Mouse (Mus musculus) neural tube, embryonic 12.5 days (tissue): Measurements from ENCODE around the gene Slc13a3. TPM values are rescaled to one million over a fixed set of nuclear protein-coding genes. Genes with fewer than 3 reads are reported as not detected.

ENCODE experiments used
- ATAC-seq: fragments of 200-750 bp; cut with Nextera tagmentation; 2 replicates; pipeline ENCODE4 v1.8.0; 2017; ENCODE audit warnings: low read depth, mild to moderate bottlenecking, moderate TSS enrichment, moderate library complexity; ENCODE audit not compliant: low FRiP score
- H3K27ac ChIP-seq: fragments of 300-500 bp; sonication (generic); 2 replicates; pipeline ENCODE4 v1.5.1; 2016
- H3K27me3 ChIP-seq: fragments of 300-500 bp; sonication (generic); replicated peaks from 2 replicates; pipeline ENCODE4 v1.6.1; 2016; ENCODE audit warnings: mild to moderate bottlenecking
- H3K36me3 ChIP-seq: fragments of 300-500 bp; sonication (generic); 2 replicates; pipeline ENCODE4 v1.6.1; 2016; ENCODE audit warnings: mild to moderate bottlenecking
- H3K4me1 ChIP-seq: fragments of 300-500 bp; sonication (generic); 2 replicates; pipeline ENCODE4 v1.6.1; 2016
- H3K4me2 ChIP-seq: fragments of 300-500 bp; sonication (generic); replicated peaks from 2 replicates; pipeline ENCODE4 v1.6.1; 2016; ENCODE audit warnings: mild to moderate bottlenecking
- H3K4me3 ChIP-seq: fragments of 300-500 bp; sonication (generic); 2 replicates; pipeline ENCODE4 v1.5.1; 2016
- H3K9ac ChIP-seq: fragments of 300-500 bp; sonication (generic); 2 replicates; pipeline ENCODE4 v1.6.1; 2016; ENCODE audit warnings: mild to moderate bottlenecking
- H3K9me3 ChIP-seq: fragments of 300-500 bp; sonication (generic); 2 replicates; pipeline ENCODE4 v1.6.1; 2016; ENCODE audit warnings: mild to moderate bottlenecking
- WGBS: fragments of 180-500 bp; shearing (Covaris S2); methylation state at CpG from one replicate; pipeline ENCODE4 v1.1.7; 2016; 5-methylcytosine and 5-hydroxymethylcytosine counted together
- polyA plus RNA-seq: library from polyadenylated mRNA; unstranded; fragments of >200 nt; fragmentation: Nextera tagmentation; extraction: Ambion mirVana; gene quantifications from 2 replicates; pipeline ENCODE4 v1.2.1, GENCODE M21; 2016

Gene Slc13a3
- polyA plus RNA-seq, 1 experiment from 2014 or later = 0.55 TPM

DNA sequence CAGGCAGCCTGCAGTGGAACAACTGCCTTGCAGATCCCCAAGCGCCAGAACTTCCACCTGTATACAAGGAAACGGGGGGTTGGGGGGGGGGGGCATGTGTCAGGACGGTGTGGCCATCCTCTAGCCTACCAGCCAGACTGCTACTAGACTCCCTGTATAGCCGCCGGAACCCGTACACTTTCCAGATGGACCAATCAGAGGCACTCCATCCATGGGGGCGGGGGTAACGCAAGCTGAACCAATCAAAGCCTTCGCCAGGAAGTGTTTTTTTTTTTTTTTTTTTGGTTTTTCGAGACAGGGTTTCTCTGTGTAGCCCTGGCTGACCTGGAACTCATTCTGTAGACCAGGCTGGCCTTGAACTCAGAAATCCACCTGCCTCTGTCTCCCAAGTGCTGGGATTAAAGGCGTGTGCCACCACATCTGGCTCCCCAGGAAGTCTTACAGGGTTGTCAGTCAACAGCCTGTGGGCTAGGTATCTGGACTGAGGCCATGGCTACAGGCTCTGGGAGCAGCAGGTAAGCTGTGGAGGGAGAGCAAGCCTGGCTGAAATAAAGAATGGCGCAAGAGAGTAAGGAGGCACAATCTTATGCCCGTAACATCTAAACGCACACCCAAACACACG is 74.8 kb downstream of the Slc13a3 start:
- Histone ChIP-seq H3K9ac (no peak overlapping the region), H3K9me3 (no peaks in the 10 kb centered on the region), H3K4me1 (peaks cover 18% of the 10 kb centered on the region), H3K27ac (no peak overlapping the region), H3K4me2 (0 out of 2 replicates have a peak overlapping the region, but pooled peaks have one; percentile 20), H3K27me3 (no peaks in the 10 kb centered on the region), H3K36me3 (no peaks in the 10 kb centered on the region), H3K4me3 (no peak overlapping the region)
- ATAC-seq = no peak
- WGBS = 63% methylated on average over 14 of the region's 15 CpGs

DNA sequence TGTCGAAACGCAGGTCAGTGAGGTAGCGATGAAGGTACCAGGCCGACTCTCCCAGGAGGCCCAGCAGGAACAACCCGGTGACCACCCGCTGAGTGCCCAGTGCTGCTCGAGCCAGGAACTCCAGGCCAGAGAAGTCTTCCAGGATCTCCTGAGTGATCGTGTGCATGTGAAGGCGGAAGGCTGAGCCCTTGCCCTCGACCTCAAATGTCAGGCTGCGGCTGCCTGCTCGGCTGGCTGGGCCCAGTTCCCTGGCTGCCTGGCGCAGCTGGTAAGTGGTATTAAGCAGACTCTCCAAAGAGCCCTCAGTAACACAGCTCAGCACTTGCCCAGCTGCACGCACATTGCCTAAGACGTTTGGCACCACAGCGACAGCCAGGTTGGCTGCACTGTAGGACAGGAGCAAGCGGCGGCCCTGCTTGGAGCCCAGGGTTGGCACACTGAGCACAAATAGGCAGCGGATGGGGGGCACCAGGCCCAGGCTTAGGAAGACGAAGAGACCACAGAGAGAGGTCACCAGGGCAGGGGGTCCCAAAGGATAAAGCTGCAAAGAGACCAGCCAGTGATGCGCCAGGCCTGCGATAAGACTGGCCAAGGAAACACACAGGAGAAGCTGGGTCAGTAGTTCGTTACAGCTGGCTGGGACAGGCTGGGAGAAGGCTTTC is 75.4 kb downstream of the Slc13a3 start:
- 75% methylated on average over 23 of the region's 23 CpGs for WGBS
- Histone ChIP-seq H3K36me3 (no peaks in the 10 kb centered on the region), H3K4me2 (peak overlapping the region; percentile 20; the same call in 1 of the 2 replicates), H3K27me3 (no peaks in the 10 kb centered on the region), H3K9ac (no peak overlapping the region), H3K27ac (no peak overlapping the region), H3K9me3 (no peaks in the 10 kb centered on the region), H3K4me1 (peaks cover 18% of the 10 kb centered on the region), H3K4me3 (no peak overlapping the region)
- no peak for ATAC-seq

DNA sequence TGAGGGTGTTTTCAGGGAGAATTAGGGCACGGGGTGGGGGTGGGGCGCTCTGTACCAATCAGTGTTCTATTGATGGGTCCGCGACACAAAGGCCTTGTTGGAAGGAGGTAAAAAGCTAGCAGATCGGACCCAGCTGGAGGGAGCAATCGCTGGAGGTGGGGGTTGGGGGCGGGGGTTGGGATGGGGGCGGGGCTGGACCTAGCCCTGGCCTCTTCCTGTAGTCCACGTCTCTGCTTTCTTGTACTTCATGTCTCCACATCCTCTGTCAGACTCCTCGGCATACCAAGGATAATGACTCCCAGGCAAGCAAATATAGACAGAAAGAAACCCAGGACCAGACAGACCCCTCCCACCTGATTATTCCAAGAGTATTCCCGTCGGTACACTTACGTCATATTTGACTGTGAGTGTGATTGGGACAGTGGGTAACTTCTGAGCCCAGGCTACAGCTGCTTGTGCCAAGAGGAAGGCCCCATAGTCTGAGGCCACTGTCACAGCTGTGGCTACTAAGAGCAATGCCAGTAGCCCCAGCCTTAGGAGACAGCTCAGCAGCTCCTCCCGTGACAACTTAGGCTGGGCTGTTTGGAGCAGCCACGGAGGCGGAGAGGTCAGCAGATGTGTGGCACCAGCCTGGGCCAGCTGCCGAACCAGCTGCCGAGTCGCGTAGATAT is 76.1 kb downstream of the Slc13a3 start:
- Histone ChIP-seq H3K9ac (no peak overlapping the region), H3K4me1 (peaks cover 18% of the 10 kb centered on the region), H3K27me3 (no peaks in the 10 kb centered on the region), H3K4me3 (no peak overlapping the region), H3K36me3 (no peaks in the 10 kb centered on the region), H3K27ac (no peak overlapping the region), H3K9me3 (no peaks in the 10 kb centered on the region), H3K4me2 (no peak overlapping the region; the same call in 1 of the 2 replicates)
- peak; percentile 51; the same call in 1 of the 2 replicates for ATAC-seq
- 39% methylated on average over 20 of the region's 20 CpGs for WGBS

DNA sequence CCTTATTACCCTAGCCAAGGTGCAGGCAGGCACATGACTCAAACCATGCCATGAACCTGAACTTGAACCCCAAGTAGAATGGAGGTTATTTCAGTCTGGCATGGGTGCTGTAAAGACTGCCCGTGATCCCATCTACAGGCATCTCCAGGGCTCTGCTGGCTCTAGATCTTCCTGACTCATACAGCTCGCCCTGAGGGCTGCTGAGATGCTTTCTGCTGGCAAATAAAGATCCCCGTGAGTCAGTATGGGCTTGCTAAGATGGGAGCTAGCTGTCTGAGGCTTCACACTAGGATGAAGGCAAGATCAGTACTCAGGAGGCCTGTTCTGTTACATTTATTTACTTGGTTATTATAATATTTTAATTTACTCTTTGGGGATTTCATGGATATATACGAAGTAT is 80.9 kb downstream of the Slc13a3 start:
- 81% methylated on average over 4 of the region's 4 CpGs for WGBS
- Histone ChIP-seq H3K4me1 (peaks cover 8% of the 10 kb centered on the region), H3K4me2 (no peak overlapping the region), H3K27ac (no peak overlapping the region), H3K4me3 (no peak overlapping the region), H3K36me3 (no peaks in the 10 kb centered on the region), H3K27me3 (no peaks in the 10 kb centered on the region), H3K9me3 (no peaks in the 10 kb centered on the region), H3K9ac (no peak overlapping the region)
- ATAC-seq = no peak

DNA sequence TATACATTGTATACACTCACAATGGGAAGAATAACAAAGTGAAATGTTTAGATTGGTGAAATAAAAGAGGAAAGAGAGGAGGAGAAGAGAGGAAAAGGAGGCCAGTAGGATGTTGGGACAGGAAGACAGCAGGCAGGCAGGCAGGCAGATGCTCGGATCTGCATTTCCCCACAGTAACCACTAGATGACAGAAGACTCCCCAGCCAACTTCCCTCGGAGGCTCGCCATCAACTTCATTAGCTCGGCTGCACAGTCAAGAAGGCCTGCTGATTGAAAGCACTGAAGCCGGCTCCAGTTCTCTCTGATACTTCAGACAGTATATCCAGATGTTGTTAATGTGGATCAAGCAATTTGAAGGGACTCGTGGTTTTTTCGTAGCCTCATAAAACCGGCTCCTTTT is 81.5 kb downstream of the Slc13a3 start:
- no peak overlapping the region for H3K9ac ChIP-seq
- no peak for ATAC-seq
- no peak overlapping the region for H3K4me3 ChIP-seq
- H3K27me3 ChIP-seq = no peaks in the 10 kb centered on the region
- H3K27ac ChIP-seq = no peak overlapping the region
- no peaks in the 10 kb centered on the region for H3K9me3 ChIP-seq
- WGBS = 17% methylated on average over 8 of the region's 8 CpGs
- H3K4me2 ChIP-seq = no peak overlapping the region
- H3K36me3 ChIP-seq = no peaks in the 10 kb centered on the region
- peaks cover 7% of the 10 kb centered on the region for H3K4me1 ChIP-seq

DNA sequence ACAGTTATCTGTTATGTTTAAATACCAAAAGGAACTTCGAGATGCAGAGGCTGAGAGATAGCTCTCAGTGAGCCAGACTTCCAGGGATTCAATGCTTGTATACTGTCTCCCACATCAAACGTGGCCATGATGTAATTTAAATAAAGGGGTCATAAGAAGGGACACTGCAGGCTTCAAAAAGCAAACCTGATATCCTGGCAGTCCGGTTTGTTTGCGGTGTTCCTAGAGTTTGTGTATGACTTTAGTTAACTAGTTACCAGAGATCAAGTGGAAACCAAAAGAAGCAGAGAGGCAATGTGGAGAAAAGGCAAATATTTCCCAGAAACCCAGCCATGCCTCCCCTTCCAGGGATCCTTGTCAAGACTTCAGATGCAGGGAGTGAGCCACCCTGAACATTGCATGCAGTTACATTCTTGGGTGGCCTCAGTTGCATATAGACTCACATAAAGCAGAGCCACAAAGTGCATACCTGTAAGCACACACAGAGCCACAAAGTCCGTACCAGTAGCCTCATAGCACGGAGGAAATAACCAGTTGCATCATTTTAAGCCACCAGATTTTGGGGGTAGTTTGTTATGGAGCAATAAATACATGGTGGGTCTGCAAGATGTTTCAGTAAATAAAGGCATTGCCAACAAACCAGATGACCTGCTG is 83.6 kb downstream of the Slc13a3 start:
- Histone ChIP-seq H3K27me3 (no peaks in the 10 kb centered on the region), H3K27ac (no peak overlapping the region), H3K4me1 (peaks cover 11% of the 10 kb centered on the region), H3K4me3 (no peak overlapping the region), H3K4me2 (no peak overlapping the region), H3K36me3 (peaks cover 18% of the 10 kb centered on the region), H3K9me3 (no peaks in the 10 kb centered on the region), H3K9ac (no peak overlapping the region)
- WGBS = 83% methylated on average over 6 of the region's 6 CpGs
- ATAC-seq = no peak

DNA sequence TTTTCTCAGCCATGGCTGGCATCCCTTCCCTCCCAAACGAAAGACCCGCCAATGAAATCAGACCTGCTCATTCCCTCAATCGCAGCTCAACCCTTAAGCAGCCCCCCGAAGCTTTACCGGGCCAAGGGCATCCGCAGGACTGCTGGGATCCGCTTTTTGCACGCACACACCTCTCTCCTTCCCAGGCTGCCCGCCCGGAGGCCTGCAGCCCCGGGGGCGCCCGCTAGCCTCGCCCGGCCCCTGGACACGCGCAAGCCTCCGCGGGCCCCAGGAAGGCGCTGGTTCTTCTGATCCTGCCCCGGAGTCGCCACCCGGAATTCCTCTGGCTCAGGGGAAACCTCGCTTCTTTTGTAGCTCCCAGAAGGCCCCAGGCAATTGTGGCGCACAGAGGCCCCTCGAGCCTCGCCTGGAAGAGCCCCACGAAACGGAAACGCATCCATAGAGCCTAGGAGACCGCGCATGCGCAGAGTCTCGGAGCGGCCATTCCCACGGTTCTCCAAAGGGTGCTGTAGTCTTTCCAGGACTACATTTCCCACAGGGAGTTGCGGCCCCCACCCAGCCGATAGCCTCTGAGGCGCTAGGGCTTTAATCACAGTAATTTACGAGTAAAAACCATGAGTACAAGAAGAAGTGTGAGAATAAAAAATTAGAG is 85.1 kb downstream of the Slc13a3 start, which contains the start of gene Zfp334:
Gene Zfp334, minus strand, starts transcription at position 416 of the 652 bp plus-strand sequence.
- H3K36me3 ChIP-seq = peaks cover 33% of the 10 kb centered on the region
- peak within 1 kb of the TSS; percentile 88 for H3K4me3 ChIP-seq
- H3K9me3 ChIP-seq = no peaks in the 10 kb centered on the region
- no peaks in the 10 kb centered on the region for H3K27me3 ChIP-seq
- H3K4me1 ChIP-seq = peaks cover 11% of the 10 kb centered on the region
- H3K4me2 ChIP-seq = peak within 1 kb of the TSS; percentile 68
- peak within 1 kb of the TSS; percentile 89 for H3K27ac ChIP-seq
- peak; percentile 91 for ATAC-seq
- H3K9ac ChIP-seq = peak within 1 kb of the TSS; percentile 89
- under 1% methylated on average over 40 of the region's 40 CpGs for WGBS

DNA sequence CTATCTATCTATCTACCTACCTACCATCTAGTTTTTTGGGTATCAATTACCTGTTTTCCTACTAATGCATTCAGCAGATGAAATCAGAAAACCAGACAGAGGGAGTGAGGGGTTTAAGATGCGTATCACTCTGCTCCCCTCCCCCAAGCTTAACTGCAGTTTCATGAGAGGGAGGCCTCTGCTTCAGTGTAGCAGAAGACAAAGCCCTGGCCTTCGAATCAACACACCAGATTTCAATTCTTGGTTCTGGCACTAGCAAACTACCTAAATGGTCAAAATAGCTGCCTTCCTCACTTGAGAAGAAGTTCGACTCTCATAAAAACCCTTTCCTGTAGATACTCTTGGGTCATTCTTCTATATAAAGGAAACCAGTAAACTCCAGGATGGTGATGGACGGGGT is 85.7 kb downstream of the Slc13a3 start:
- Histone ChIP-seq H3K4me3 (peak overlapping the region; percentile 88), H3K9me3 (no peaks in the 10 kb centered on the region), H3K36me3 (peaks cover 39% of the 10 kb centered on the region), H3K27me3 (no peaks in the 10 kb centered on the region), H3K27ac (peak overlapping the region; percentile 89; the same call in 1 of the 2 replicates), H3K4me2 (peak overlapping the region; percentile 68), H3K9ac (peak overlapping the region; percentile 89), H3K4me1 (peaks cover 11% of the 10 kb centered on the region)
- ATAC-seq = 0 out of 2 replicates have a peak, but pooled peaks have one; percentile 54
- WGBS = 4% methylated on average over 4 of the region's 4 CpGs

DNA sequence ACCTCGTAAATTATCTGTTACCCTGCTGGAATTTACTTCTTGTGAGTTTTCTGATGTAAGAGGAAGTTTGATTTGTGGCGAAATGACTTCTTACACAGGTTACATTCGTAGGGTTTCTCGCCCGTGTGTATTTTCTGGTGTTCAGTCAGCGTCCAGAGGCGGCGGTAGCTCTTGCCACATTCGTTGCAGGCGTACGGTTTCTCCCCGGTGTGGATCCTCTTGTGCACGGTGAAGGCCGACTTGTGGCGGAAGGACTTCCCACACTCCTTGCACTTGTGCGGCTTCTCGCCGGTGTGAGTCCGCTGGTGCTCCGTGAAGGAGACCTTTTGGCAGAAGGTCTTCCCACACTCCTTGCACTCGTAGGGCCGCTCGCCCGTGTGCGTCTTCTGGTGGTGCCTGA is 93.0 kb downstream of the Slc13a3 start:
- ATAC-seq = no peak
- H3K27ac ChIP-seq = no peak overlapping the region
- H3K36me3 ChIP-seq = peaks cover 89% of the 10 kb centered on the region
- peaks cover 7% of the 10 kb centered on the region; the same call in 1 of the 2 replicates for H3K4me1 ChIP-seq
- H3K9ac ChIP-seq = no peak overlapping the region
- H3K4me2 ChIP-seq = no peak overlapping the region
- H3K4me3 ChIP-seq = no peak overlapping the region
- 95% methylated on average over 25 of the region's 25 CpGs for WGBS
- H3K27me3 ChIP-seq = no peaks in the 10 kb centered on the region
- peaks cover 14% of the 10 kb centered on the region for H3K9me3 ChIP-seq

DNA sequence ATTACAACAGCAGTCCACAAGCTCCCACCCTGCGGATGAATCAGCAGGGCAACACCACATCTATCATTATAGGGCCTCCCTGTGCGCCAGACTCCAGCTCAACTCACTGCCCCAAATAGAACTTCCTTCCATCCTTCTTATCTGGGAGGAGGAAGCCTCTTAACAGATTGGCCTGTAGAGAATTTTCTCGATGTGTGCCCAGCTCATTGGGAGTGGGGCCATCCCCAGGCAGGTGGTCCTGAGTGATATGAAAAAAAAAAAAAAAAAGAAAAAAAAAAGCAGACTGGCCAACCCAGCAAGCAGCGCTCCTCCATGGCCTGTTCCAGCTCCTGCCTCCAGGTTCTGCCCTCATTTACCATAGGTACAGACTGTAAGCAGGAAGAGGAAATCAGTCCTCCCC is 97.0 kb downstream of the Slc13a3 start:
- 77% methylated on average over 4 of the region's 4 CpGs for WGBS
- Histone ChIP-seq H3K27ac (no peak overlapping the region), H3K4me3 (no peak overlapping the region), H3K4me1 (peaks cover 7% of the 10 kb centered on the region; the same call in 1 of the 2 replicates), H3K27me3 (no peaks in the 10 kb centered on the region), H3K9me3 (peaks cover 9% of the 10 kb centered on the region), H3K4me2 (no peak overlapping the region), H3K9ac (no peak overlapping the region), H3K36me3 (peaks cover 58% of the 10 kb centered on the region)
- ATAC-seq = no peak

DNA sequence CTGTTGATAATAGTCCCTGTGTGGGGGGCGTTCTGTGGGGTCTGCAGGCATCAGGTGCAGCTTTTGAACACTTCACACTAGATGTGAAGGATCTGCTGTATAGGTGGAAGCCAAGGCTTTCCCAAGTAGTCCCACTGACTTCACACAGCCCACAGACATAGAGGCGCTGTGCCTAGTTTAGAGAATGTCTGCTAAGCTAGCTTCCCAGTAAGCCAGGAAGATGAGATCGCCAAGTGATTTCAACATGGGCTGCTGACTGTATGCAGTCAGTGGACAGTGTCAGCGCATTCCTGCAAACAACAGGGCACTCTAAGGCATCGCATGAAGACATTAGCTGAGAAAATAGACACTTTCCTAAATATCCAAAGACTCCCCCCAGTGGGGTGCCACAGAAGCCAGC is 97.6 kb downstream of the Slc13a3 start:
- H3K27ac ChIP-seq = no peak overlapping the region

More for the DNA sequence above, 97.6 kb downstream of the Slc13a3 start:
- Histone ChIP-seq H3K4me2 (no peak overlapping the region), H3K27me3 (no peaks in the 10 kb centered on the region), H3K36me3 (peaks cover 52% of the 10 kb centered on the region), H3K9me3 (peaks cover 3% of the 10 kb centered on the region; the same call in 1 of the 2 replicates), H3K4me1 (peaks cover 7% of the 10 kb centered on the region; the same call in 1 of the 2 replicates), H3K9ac (no peak overlapping the region), H3K4me3 (no peak overlapping the region)
- WGBS = 88% methylated on average over 5 of the region's 5 CpGs
- ATAC-seq = no peak
